Mouse (Mus musculus) hindbrain, embryonic 14.5 days (tissue): ENCODE data around the gene Rpl26. TPM values are rescaled to one million over a fixed set of nuclear protein-coding genes. Genes with fewer than 3 reads are reported as not detected.

Source experiments
- ATAC-seq: fragments of 200-750 bp; cut with Nextera tagmentation; 2 replicates; pipeline ENCODE4 v1.8.0; 2017; ENCODE audit warnings: moderate number of reproducible peaks, mild to moderate bottlenecking, moderate TSS enrichment, moderate library complexity; ENCODE audit not compliant: low FRiP score
- DNase-seq: peaks from one replicate; pipeline ENCODE4 v3.0.0-alpha.2; 2015; ENCODE audit warnings: low spot score
- H3K27ac ChIP-seq: fragments of 300-500 bp; sonication (generic); 2 replicates; pipeline ENCODE4 v1.5.1; 2014; ENCODE audit warnings: mild to moderate bottlenecking, moderate library complexity
- H3K27me3 ChIP-seq: fragments of 300-500 bp; sonication (generic); 2 replicates; pipeline ENCODE4 v1.6.1; 2014; ENCODE audit warnings: mild to moderate bottlenecking, low read length, mixed read lengths; ENCODE audit not compliant: control insufficient read depth, insufficient read depth
- H3K36me3 ChIP-seq: fragments of 300-500 bp; sonication (generic); replicated peaks from 2 replicates; pipeline ENCODE4 v1.6.1; 2014; ENCODE audit not compliant: control insufficient read depth, insufficient read depth
- H3K4me1 ChIP-seq: fragments of 300-500 bp; sonication (generic); replicated peaks from 2 replicates; pipeline ENCODE4 v1.6.1; 2014; ENCODE audit warnings: antibody characterized with exemption, low read length, mixed read lengths; ENCODE audit not compliant: control insufficient read depth, insufficient read depth
- H3K4me2 ChIP-seq: fragments of 300-500 bp; sonication (generic); replicated peaks from 2 replicates; pipeline ENCODE4 v1.6.1; 2014; ENCODE audit warnings: mild to moderate bottlenecking, moderate library complexity
- H3K4me3 ChIP-seq: fragments of 300-500 bp; sonication (generic); replicated peaks from 2 replicates; pipeline ENCODE4 v1.5.1; 2014; ENCODE audit warnings: mild to moderate bottlenecking, low read length
- H3K9ac ChIP-seq: fragments of 300-500 bp; sonication (generic); 2 replicates; pipeline ENCODE4 v1.6.1; 2014
- H3K9me3 ChIP-seq: fragments of 300-500 bp; sonication (generic); 2 replicates; pipeline ENCODE4 v1.6.1; 2016; ENCODE audit warnings: low read length; ENCODE audit not compliant: control insufficient read depth
- WGBS: fragments of 180-500 bp; shearing (Covaris S2); extraction: QIAGEN DNeasy Blood & Tissue Kit; methylation state at CpG from one replicate; pipeline ENCODE4 v1.1.7; 2014; 5-methylcytosine and 5-hydroxymethylcytosine counted together
- polyA plus RNA-seq: library from polyadenylated mRNA; unstranded; fragments of >200 nt; fragmentation: Nextera tagmentation; extraction: Ambion mirVana; gene quantifications from 2 replicates; pipeline ENCODE4 v1.2.1, GENCODE M21; 2014

Rpl26 gene
- polyA plus RNA-seq, 1 experiment from 2014 or later = 680 TPM

DNA sequence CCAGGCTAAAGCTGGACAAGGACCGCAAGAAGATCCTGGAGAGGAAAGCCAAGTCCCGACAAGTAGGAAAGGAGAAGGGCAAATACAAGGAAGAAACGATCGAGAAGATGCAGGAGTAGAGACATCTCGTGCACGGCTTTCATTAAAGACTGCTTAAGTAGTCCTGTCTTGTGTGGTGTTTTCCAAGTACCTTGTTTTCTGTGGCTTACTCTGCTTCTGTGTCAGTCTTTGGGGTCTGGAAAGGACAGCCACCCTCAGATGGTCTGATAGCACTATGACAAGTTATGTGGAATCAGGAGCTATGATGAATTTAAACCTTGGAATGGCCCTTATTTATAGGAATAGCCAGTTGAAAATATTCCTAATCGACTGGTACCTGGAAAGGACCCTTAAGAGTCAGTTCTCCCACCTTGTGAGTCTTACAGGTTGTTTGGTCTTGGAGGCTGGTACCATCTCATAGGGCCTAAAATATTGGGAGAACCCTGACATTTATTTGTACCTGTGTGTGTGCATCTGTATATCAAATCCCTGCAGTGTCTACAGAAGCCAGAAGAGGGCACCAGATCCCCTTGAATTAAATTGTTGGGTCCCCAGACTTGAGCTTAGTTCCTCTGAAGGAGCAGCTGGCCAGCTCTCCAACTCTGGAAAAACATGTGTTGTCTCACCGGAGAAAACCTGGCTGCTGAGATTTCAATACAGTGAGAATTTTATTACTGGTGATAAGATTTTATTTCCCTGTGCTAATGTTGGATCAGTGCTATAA is 3.2 kb downstream of the Rpl26 start:
- H3K9ac ChIP-seq = no peak overlapping the region
- H3K4me1 ChIP-seq = peaks cover 5% of the 10 kb centered on the region
- no peaks in the 10 kb centered on the region for H3K27me3 ChIP-seq
- H3K4me3 ChIP-seq = no peak overlapping the region
- 87% methylated on average over 8 of the region's 8 CpGs for WGBS
- no peak for ATAC-seq
- H3K9me3 ChIP-seq = no peaks in the 10 kb centered on the region
- no peak overlapping the region for H3K27ac ChIP-seq
- no peak overlapping the region for H3K4me2 ChIP-seq
- peak; percentile 91 for DNase-seq
- peaks cover 49% of the 10 kb centered on the region for H3K36me3 ChIP-seq

GRCm38 (mm10) chr11:68905138-68905531 is 3.8 kb downstream of the Rpl26 start:
- Histone ChIP-seq H3K36me3 (peaks cover 49% of the 10 kb centered on the region), H3K27ac (no peak overlapping the region), H3K4me2 (no peak overlapping the region), H3K27me3 (no peaks in the 10 kb centered on the region), H3K4me1 (peaks cover 5% of the 10 kb centered on the region), H3K4me3 (no peak overlapping the region), H3K9ac (no peak overlapping the region), H3K9me3 (no peaks in the 10 kb centered on the region)
- ATAC-seq (no peak), DNase-seq (no peak)
- WGBS = 95% methylated on average over 3 of the region's 3 CpGs

- ATAC-seq = no peak
- Histone ChIP-seq H3K27me3 (no peaks in the 10 kb centered on the region), H3K9ac (no peak overlapping the region), H3K27ac (no peak overlapping the region), H3K4me3 (no peak overlapping the region), H3K36me3 (peaks cover 49% of the 10 kb centered on the region), H3K4me2 (no peak overlapping the region), H3K4me1 (peaks cover 5% of the 10 kb centered on the region), H3K9me3 (no peaks in the 10 kb centered on the region)
- 94% methylated on average over 9 of the region's 9 CpGs for WGBS
- no peak for DNase-seq
These were observed 4.5 kb downstream of the Rpl26 start for GRCm38 (mm10) chr11:68905665-68906460.

- H3K4me3 ChIP-seq = no peak overlapping the region
- WGBS = 71% methylated on average over 4 of the region's 4 CpGs
- DNase-seq = no peak
- peaks cover 5% of the 10 kb centered on the region for H3K4me1 ChIP-seq
- no peaks in the 10 kb centered on the region for H3K9me3 ChIP-seq
- H3K27ac ChIP-seq = no peak overlapping the region
- no peak overlapping the region for H3K9ac ChIP-seq
- H3K36me3 ChIP-seq = peaks cover 49% of the 10 kb centered on the region
- H3K4me2 ChIP-seq = no peak overlapping the region
- ATAC-seq = no peak
- H3K27me3 ChIP-seq = no peaks in the 10 kb centered on the region
These were observed 5.0 kb downstream of the Rpl26 start for GRCm38 (mm10) chr11:68906461-68906790.

DNA sequence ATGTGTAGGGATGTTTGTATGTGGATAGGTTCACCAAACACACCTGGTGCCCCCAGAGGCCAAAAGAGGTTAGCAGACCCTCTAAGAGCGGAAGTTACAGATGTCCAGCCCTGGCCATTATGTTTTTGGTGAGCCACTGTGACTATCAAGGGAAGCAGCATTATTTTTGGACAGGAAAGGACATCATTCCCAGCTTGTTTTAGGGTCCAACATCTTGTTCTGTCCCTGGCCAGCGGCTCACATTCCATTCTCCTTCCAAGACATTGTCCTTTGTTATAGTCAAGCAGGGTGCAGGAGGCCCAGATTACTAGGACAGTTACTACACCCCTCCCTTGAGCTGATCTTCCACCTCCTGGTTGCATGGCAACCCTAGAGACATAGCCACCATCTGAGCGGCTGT is 5.9 kb downstream of the Rpl26 start:
- Histone ChIP-seq H3K27me3 (no peaks in the 10 kb centered on the region), H3K4me2 (no peak overlapping the region), H3K9ac (no peak overlapping the region), H3K36me3 (peaks cover 49% of the 10 kb centered on the region), H3K27ac (no peak overlapping the region), H3K4me1 (peaks cover 5% of the 10 kb centered on the region), H3K4me3 (no peak overlapping the region), H3K9me3 (no peaks in the 10 kb centered on the region)
- WGBS = 79% methylated on average over 3 of the region's 3 CpGs
- no peak for ATAC-seq
- no peak for DNase-seq

DNA sequence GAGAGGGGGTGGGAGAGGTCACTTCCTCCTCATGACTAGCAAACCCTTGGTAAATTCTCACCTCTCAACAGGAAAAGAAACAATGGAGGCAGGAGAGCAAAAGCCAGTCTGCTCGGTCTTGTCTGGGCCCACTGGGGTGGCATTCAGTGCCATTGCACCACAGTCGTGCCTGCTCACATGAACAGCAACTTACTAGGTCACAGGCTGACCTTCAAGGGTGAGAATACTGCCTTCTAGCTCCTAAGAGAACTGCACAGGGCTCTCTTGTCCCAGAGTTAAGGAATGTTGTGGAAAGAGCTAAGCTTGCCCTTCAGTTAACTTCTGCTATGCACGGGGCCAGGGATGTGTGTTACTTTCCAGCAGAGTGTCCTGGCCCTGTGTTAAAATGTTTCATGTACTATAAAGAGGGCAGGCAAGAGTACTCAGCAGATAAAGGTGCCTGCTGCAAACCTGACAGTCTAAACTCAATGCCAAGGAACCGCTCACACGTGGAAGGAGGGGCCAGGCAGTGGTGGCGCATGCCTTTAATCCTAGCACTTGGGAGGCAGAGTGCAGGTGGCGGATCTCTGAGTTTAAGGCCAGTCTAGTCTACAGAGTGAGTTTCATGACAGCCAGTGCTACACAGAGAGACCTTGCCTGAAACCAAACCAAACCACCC is 7.6 kb downstream of the Rpl26 start:
- Histone ChIP-seq H3K4me3 (no peak overlapping the region), H3K9me3 (no peaks in the 10 kb centered on the region), H3K27me3 (no peaks in the 10 kb centered on the region), H3K4me1 (no peaks in the 10 kb centered on the region), H3K36me3 (peaks cover 35% of the 10 kb centered on the region), H3K4me2 (no peak overlapping the region), H3K27ac (no peak overlapping the region), H3K9ac (no peak overlapping the region)
- 55% methylated on average over 7 of the region's 7 CpGs for WGBS
- no peak for ATAC-seq
- DNase-seq = no peak

- Histone ChIP-seq H3K27ac (no peak overlapping the region), H3K9ac (no peak overlapping the region), H3K27me3 (no peaks in the 10 kb centered on the region), H3K4me3 (no peak overlapping the region), H3K9me3 (no peaks in the 10 kb centered on the region), H3K4me1 (no peaks in the 10 kb centered on the region), H3K4me2 (no peak overlapping the region), H3K36me3 (peaks cover 9% of the 10 kb centered on the region)
- 66% methylated on average over 14 of the region's 14 CpGs for WGBS
- DNase-seq (no peak), ATAC-seq (no peak)
These were observed 10.3 kb downstream of the Rpl26 start for GRCm38 (mm10) chr11:68911531-68912177.

- H3K27me3 ChIP-seq = no peaks in the 10 kb centered on the region
- H3K9ac ChIP-seq = no peak overlapping the region
- H3K27ac ChIP-seq = no peak overlapping the region
- WGBS = 96% methylated on average over 4 of the region's 4 CpGs
- ATAC-seq = no peak
- H3K9me3 ChIP-seq = no peaks in the 10 kb centered on the region
- no peaks in the 10 kb centered on the region for H3K36me3 ChIP-seq
- DNase-seq = no peak
- H3K4me3 ChIP-seq = no peak overlapping the region
- H3K4me2 ChIP-seq = no peak overlapping the region
- no peaks in the 10 kb centered on the region for H3K4me1 ChIP-seq
These were observed 13.2 kb downstream of the Rpl26 start for GRCm38 (mm10) chr11:68914566-68914965.

DNA sequence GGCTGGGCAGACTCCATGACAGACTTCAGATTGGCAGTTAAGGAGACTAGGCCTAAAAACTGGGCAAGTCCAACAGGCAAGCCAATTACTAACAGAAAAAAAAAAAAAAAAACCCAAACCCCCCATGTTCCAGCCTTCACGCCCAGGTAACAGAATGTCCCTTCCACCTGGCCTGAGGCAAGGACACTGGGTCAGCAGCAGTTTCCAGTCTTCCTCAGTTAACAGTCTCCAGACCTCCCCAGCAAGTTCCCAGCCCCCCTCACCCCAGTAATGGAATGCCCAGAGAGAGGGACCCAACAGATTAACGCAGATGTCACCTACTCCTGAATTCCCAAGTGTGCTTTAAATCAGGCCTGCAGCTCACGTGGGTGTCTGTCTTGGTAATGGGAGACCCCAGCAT is 21.8 kb downstream of the Rpl26 start:
- no peak for ATAC-seq
- Histone ChIP-seq H3K4me3 (no peak overlapping the region), H3K27ac (no peak overlapping the region), H3K9ac (no peak overlapping the region), H3K9me3 (no peaks in the 10 kb centered on the region), H3K4me1 (no peaks in the 10 kb centered on the region), H3K36me3 (no peaks in the 10 kb centered on the region), H3K4me2 (no peak overlapping the region), H3K27me3 (no peaks in the 10 kb centered on the region)
- DNase-seq = no peak
- WGBS = 61% methylated on average over 3 of the region's 3 CpGs
